Mouse (Mus musculus) CD4-positive, CD25-positive, alpha-beta regulatory T cell (primary cell): ENCODE data around the gene Foxk1. TPM values are rescaled to one million over a fixed set of nuclear protein-coding genes. Genes with fewer than 3 reads are reported as not detected.

ENCODE experiments used
- polyA plus RNA-seq: library from polyadenylated mRNA; unstranded; fragments of 100-300 nt; shearing (Covaris generic); gene quantifications from one replicate; pipeline ENCODE4 v1.2.1, GENCODE M21; 2017

Gene Foxk1
- polyA plus RNA-seq = 17.6 TPM

DNA sequence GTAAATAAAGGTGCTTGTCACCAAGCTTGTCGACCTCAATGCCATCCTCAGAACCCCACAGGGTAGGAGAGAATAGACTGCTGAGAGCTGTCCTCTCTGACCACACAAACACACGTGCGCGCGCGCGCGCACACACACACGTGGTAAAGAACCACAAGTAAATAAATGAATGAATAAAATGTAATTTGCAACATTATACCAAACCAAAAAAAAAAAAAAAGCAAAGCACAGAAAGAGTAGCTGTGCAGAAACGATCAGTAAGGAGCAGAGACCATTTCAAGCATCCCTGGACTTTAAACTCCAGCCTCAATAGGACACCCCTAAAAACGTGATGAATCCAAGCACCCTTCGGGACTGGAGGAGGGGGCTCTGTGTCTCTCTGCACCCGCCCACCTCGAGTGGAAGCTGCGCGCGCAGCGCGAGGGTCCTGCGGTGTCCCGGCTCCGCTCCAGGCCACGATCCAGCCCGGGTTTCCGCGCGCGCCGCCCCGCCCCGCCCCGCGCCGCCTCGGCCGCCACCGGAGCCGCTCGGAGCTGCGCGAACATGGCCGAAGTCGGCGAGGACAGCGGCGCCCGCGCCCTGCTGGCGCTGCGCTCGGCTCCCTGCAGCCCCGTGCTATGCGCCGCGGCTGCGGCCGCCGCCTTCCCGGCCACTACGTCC lies at the start of gene Foxk1:
Gene Foxk1, plus strand, starts transcription at position 517 of the 660 bp plus-strand sequence.

DNA sequence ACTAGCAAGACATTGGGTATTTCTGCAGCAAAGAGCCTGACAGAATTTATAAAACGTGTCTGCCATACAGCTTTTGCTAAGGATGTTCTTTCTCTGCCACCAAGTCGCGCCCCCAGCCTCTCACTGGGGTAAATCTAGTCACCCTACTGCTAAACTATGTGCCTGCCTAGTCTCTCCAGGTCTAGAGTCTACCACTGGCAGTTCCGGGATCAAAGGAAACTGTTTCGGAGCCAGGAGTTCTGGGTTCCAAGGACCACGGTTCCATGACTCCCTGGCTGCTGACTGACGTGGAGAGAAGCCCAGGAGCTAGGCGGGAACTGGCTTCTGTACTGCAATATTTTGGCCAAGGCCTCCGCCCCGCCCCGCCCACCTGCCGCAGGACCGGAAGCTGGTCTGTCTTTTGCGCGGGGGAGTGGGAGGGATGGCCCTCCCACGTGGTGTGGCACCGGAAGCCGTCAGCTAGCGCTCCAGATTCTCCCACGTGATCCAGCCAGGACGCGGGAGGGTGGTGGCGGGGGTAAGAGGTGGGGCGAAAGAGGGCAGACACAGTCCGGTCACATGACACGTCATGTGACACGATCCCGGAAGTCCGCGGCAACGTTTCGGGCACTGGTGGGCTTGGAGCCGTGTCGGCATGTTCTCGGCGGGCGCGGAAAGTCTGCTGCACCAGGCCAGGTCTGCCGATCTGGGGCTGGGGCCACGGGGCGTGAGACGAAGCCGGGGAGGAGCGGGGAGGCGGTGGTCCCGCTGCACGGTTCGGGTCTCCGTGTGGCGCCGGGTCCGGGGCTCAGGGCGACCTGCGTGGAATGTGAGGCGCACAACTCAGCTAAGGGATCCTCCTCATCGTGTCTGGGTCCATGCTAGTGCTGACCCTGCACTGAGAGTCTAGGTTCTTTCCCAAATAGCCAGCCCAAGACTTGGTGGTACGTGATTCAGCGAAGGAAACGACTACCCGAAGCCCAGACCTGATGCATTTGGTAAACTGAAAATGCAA lies 62.5 kb downstream of the Foxk1 start, which contains the start of gene Ap5z1:
Gene Ap5z1, plus strand, starts transcription at position 484 of the 994 bp plus-strand sequence.

Other genes starting within 250 kb of the Foxk1 start
- 35.1 TPM for gene Ap5z1, start 62.4 kb downstream of the Foxk1 start, polyA plus RNA-seq
- gene Papolb, start 128.6 kb downstream of the Foxk1 start, polyA plus RNA-seq = not detected
- not detected for gene Radil, start 149.6 kb downstream of the Foxk1 start, polyA plus RNA-seq
- not detected for gene Mmd2, start 207.3 kb downstream of the Foxk1 start, polyA plus RNA-seq
- gene Wipi2, start 226.2 kb downstream of the Foxk1 start, polyA plus RNA-seq = 58.3 TPM